Mouse (Mus musculus) hindbrain, postnatal 0 days (tissue): ENCODE results near the gene Dbn1. TPM values are rescaled to one million over a fixed set of nuclear protein-coding genes. Genes with fewer than 3 reads are reported as not detected.
A peak's percentile ranks its signal among the peaks of the same experiment; 100 is the strongest.

Experiments
- ATAC-seq: fragments of 200-750 bp; cut with Nextera tagmentation; 2 replicates; pipeline ENCODE4 v1.8.0; 2017; ENCODE audit warnings: mild to moderate bottlenecking, moderate TSS enrichment, moderate library complexity
- DNase-seq: peaks from one replicate; pipeline ENCODE4 v3.0.0-alpha.2; 2015; ENCODE audit warnings: low spot score
- H3K27ac ChIP-seq: fragments of 300-500 bp; sonication (generic); 2 replicates; pipeline ENCODE4 v1.5.1; 2014; ENCODE audit warnings: mild to moderate bottlenecking
- H3K27me3 ChIP-seq: fragments of 300-500 bp; sonication (generic); 2 replicates; pipeline ENCODE4 v1.6.1; 2014; ENCODE audit warnings: low read length, mixed read lengths; ENCODE audit not compliant: insufficient read depth
- H3K36me3 ChIP-seq: fragments of 300-500 bp; sonication (generic); 2 replicates; pipeline ENCODE4 v1.6.1; 2014; ENCODE audit warnings: low read length, mixed read lengths; ENCODE audit not compliant: insufficient read depth
- H3K4me1 ChIP-seq: fragments of 300-500 bp; sonication (generic); 2 replicates; pipeline ENCODE4 v1.6.1; 2014; ENCODE audit warnings: antibody characterized with exemption, low read length, mixed read lengths; ENCODE audit not compliant: insufficient read depth
- H3K4me2 ChIP-seq: fragments of 300-500 bp; sonication (generic); 2 replicates; pipeline ENCODE4 v1.6.1; 2014; ENCODE audit warnings: low read depth, mild to moderate bottlenecking, low read length, moderate library complexity, mixed read lengths
- H3K4me3 ChIP-seq: fragments of 300-500 bp; sonication (generic); 2 replicates; pipeline ENCODE4 v1.5.1; 2014; ENCODE audit warnings: low read length
- H3K9ac ChIP-seq: fragments of 300-500 bp; sonication (generic); replicated peaks from 2 replicates; pipeline ENCODE4 v1.6.1; 2014; ENCODE audit warnings: mild to moderate bottlenecking, low read length, moderate library complexity, mixed read lengths
- H3K9me3 ChIP-seq: fragments of 300-500 bp; sonication (generic); 2 replicates; pipeline ENCODE4 v1.6.1; 2016; ENCODE audit warnings: low read length, mixed read lengths
- CTCF ChIP-seq: IDR thresholded peaks from 2 replicates; pipeline ENCODE4 v1.5.1; 2016; ENCODE audit warnings: antibody characterized with exemption, control low read depth, low read depth
- WGBS: fragments of 180-500 bp; shearing (Covaris S2); extraction: QIAGEN DNeasy Blood & Tissue Kit; methylation state at CpG from one replicate; pipeline ENCODE4 v1.1.7; 2014; 5-methylcytosine and 5-hydroxymethylcytosine counted together
- polyA plus RNA-seq: library from polyadenylated mRNA; unstranded; fragments of >200 nt; fragmentation: Nextera tagmentation; extraction: Ambion mirVana; gene quantifications from 2 replicates; pipeline ENCODE4 v1.2.1, GENCODE M21; 2015
- total RNA-seq: library from RNA; depleted of rRNA; stranded (reverse); fragments of >200 nt; gene quantifications from 2 replicates; pipeline ENCODE4 v1.2.3, GENCODE M21; 2014

Gene Dbn1
- total and polyA plus RNA-seq, 2 experiments from 2014 or later: 369 to 442 TPM

GRCm38 (mm10) chr13:55473961-55474360 is 13.9 kb downstream of the Dbn1 start:
- TF ChIP-seq CTCF: peak; percentile 44; the same call in 1 of the 2 replicates
- no peaks in the 10 kb centered on the region for H3K9me3 ChIP-seq
- H3K4me3 ChIP-seq: no peak overlapping the region
- ATAC-seq (no peak), DNase-seq (peak; percentile 36)
- H3K27me3 ChIP-seq: no peaks in the 10 kb centered on the region
- WGBS: 35% methylated on average over 11 of the region's 11 CpGs
- peaks cover 22% of the 10 kb centered on the region for H3K4me1 ChIP-seq
- peak overlapping the region; percentile 23; the same call in 1 of the 2 replicates for H3K4me2 ChIP-seq
- no peak overlapping the region for H3K9ac ChIP-seq
- peaks cover 25% of the 10 kb centered on the region for H3K36me3 ChIP-seq
- H3K27ac ChIP-seq: peak overlapping the region; percentile 52

- Histone ChIP-seq H3K9me3 (no peaks in the 10 kb centered on the region), H3K4me2 (peak overlapping the region; percentile 99), H3K36me3 (peaks cover 21% of the 10 kb centered on the region), H3K9ac (peak overlapping the region; percentile 75), H3K4me3 (peak overlapping the region; percentile 53), H3K27me3 (no peaks in the 10 kb centered on the region), H3K27ac (peak overlapping the region; percentile 89), H3K4me1 (peaks cover 26% of the 10 kb centered on the region)
- DNase-seq (peak; percentile 51), ATAC-seq (no peak)
- peak; percentile 34; the same call in 1 of the 2 replicates for TF ChIP-seq CTCF
- 20% methylated on average over 18 of the region's 18 CpGs for WGBS
Observed at GRCm38 (mm10) chr13:55473076-55473831, 14.7 kb downstream of the Dbn1 start.

- no peak; the same call in 1 of the 2 replicates for TF ChIP-seq CTCF
- DNase-seq (peak; percentile 86), ATAC-seq (peak; percentile 30)
- under 1% methylated on average over 93 of the region's 103 CpGs for WGBS
- Histone ChIP-seq H3K9ac (peak overlapping the region; percentile 75), H3K9me3 (no peaks in the 10 kb centered on the region), H3K4me3 (peak overlapping the region; percentile 53), H3K36me3 (peaks cover 17% of the 10 kb centered on the region), H3K4me2 (peak overlapping the region; percentile 99), H3K27me3 (no peaks in the 10 kb centered on the region), H3K4me1 (peaks cover 26% of the 10 kb centered on the region), H3K27ac (peak overlapping the region; percentile 89)
Observed at GRCm38 (mm10) chr13:55472132-55473022, 15.5 kb downstream of the Dbn1 start.

- Histone ChIP-seq H3K4me2 (peak overlapping the region; percentile 99), H3K27me3 (no peaks in the 10 kb centered on the region), H3K9ac (peak overlapping the region; percentile 75), H3K9me3 (no peaks in the 10 kb centered on the region), H3K4me3 (peak overlapping the region; percentile 53), H3K4me1 (peaks cover 26% of the 10 kb centered on the region), H3K36me3 (peaks cover 12% of the 10 kb centered on the region), H3K27ac (peak overlapping the region; percentile 89)
- TF ChIP-seq CTCF: no peak
- 0% methylated on average over 24 of the region's 31 CpGs for WGBS
- ATAC-seq (peak; percentile 11), DNase-seq (no peak)
Observed at GRCm38 (mm10) chr13:55471819-55472131, 16.1 kb downstream of the Dbn1 start.

GRCm38 (mm10) chr13:55471156-55471818 is 16.6 kb downstream of the Dbn1 start:
- ATAC-seq (peak; percentile 77), DNase-seq (peak; percentile 93)
- Histone ChIP-seq H3K9ac (peak overlapping the region; percentile 75), H3K4me3 (peak overlapping the region; percentile 53), H3K27me3 (no peaks in the 10 kb centered on the region), H3K4me1 (peaks cover 26% of the 10 kb centered on the region), H3K36me3 (peaks cover 8% of the 10 kb centered on the region), H3K9me3 (no peaks in the 10 kb centered on the region), H3K4me2 (peak overlapping the region; percentile 99), H3K27ac (peak overlapping the region; percentile 89)
- under 1% methylated on average over 53 of the region's 54 CpGs for WGBS
- peak; percentile 94 for TF ChIP-seq CTCF

- H3K4me2 ChIP-seq: peak overlapping the region; percentile 99; the same call in 1 of the 2 replicates
- 15% methylated on average over 9 of the region's 9 CpGs for WGBS
- H3K36me3 ChIP-seq: no peaks in the 10 kb centered on the region; the same call in 1 of the 2 replicates
- no peak for TF ChIP-seq CTCF
- DNase-seq (peak; percentile 82), ATAC-seq (peak; percentile 19)
- no peaks in the 10 kb centered on the region for H3K9me3 ChIP-seq
- H3K4me1 ChIP-seq: peaks cover 35% of the 10 kb centered on the region
- peak overlapping the region; percentile 89 for H3K27ac ChIP-seq
- no peaks in the 10 kb centered on the region for H3K27me3 ChIP-seq
- H3K4me3 ChIP-seq: no peak overlapping the region
- peak overlapping the region; percentile 75; the same call in 1 of the 2 replicates for H3K9ac ChIP-seq
Observed at GRCm38 (mm10) chr13:55470372-55470771, 17.5 kb downstream of the Dbn1 start.
